Mouse (Mus musculus) urinary bladder, postnatal 25 days (tissue): ENCODE measurements around the gene Aven.
"Not testable (repeated sequence)": the region's sequence is repeated elsewhere in the genome, so short reads cannot be mapped to it uniquely, and the experiment has no call there.

Source experiments
- DNase-seq: peaks from one replicate; pipeline ENCODE4 v3.0.0; 2022; ENCODE audit warnings: low spot score

Gene Aven

GRCm38 (mm10) chr2:112492856-112493538 is at the start of gene Aven:
Aven (plus strand) TSS chr2:112492964.
- DNase-seq, result peak; percentile 79

GRCm38 (mm10) chr2:112443491-112443890 is 49.3 kb upstream of the Aven start:
- no peak for DNase-seq

GRCm38 (mm10) chr2:112445511-112445910 is 47.3 kb upstream of the Aven start:
- DNase-seq, result no peak

GRCm38 (mm10) chr2:112448046-112448445 is 44.7 kb upstream of the Aven start:
- not testable (repeated sequence) for DNase-seq

- no peak for DNase-seq
Measured at GRCm38 (mm10) chr2:112448510-112449059, 44.2 kb upstream of the Aven start.

GRCm38 (mm10) chr2:112449597-112450296 is 43.0 kb upstream of the Aven start:
- peak; percentile 11 for DNase-seq

- not testable (repeated sequence) for DNase-seq
Measured at GRCm38 (mm10) chr2:112452513-112452912, 40.3 kb upstream of the Aven start.

GRCm38 (mm10) chr2:112454125-112454861 is 38.5 kb upstream of the Aven start:
- no peak for DNase-seq

- DNase-seq, result peak; percentile 99
Measured at GRCm38 (mm10) chr2:112454862-112455564, 37.8 kb upstream of the Aven start, which contains the start of gene Emc7. Emc7 (plus strand) TSS chr2:112454997.

- no peak for DNase-seq
Measured at GRCm38 (mm10) chr2:112460557-112460956, 32.2 kb upstream of the Aven start.

GRCm38 (mm10) chr2:112469542-112469941 is 23.2 kb upstream of the Aven start:
- DNase-seq, result no peak

GRCm38 (mm10) chr2:112470961-112471381 is 21.8 kb upstream of the Aven start:
- no peak for DNase-seq

GRCm38 (mm10) chr2:112472076-112472475 is 20.7 kb upstream of the Aven start:
- no peak for DNase-seq

- DNase-seq, result no peak
Measured at GRCm38 (mm10) chr2:112474997-112475724, 17.6 kb upstream of the Aven start.

- DNase-seq, result no peak
Measured at GRCm38 (mm10) chr2:112476554-112476953, 16.2 kb upstream of the Aven start.

- DNase-seq, result no peak
Measured at GRCm38 (mm10) chr2:112480669-112481068, 12.1 kb upstream of the Aven start, which contains the start of gene Chrm5. Chrm5 (minus strand) TSS chr2:112480769.

- DNase-seq, result no peak
Measured at GRCm38 (mm10) chr2:112481564-112481963, 11.2 kb upstream of the Aven start.

- DNase-seq, result no peak
Measured at GRCm38 (mm10) chr2:112482533-112483333, 10.0 kb upstream of the Aven start.

- no peak for DNase-seq
Measured at GRCm38 (mm10) chr2:112483334-112483651, 9.5 kb upstream of the Aven start.

- DNase-seq, result no peak
Measured at GRCm38 (mm10) chr2:112484886-112485285, 7.9 kb upstream of the Aven start.
